Mouse (Mus musculus) G1E (cell line): ENCODE results near the gene Serpini1.

Experiments used
- CTCF ChIP-seq: IDR thresholded peaks from 2 replicates; pipeline ENCODE4 v1.5.1; 2012; ENCODE audit warnings: low read depth, low read length, inconsistent platforms, mixed read lengths
- GATA1 ChIP-seq: IDR thresholded peaks from 2 replicates; pipeline ENCODE4 v1.6.1; 2012; ENCODE audit warnings: borderline replicate concordance, low read length, inconsistent platforms, mixed read lengths

DNA sequence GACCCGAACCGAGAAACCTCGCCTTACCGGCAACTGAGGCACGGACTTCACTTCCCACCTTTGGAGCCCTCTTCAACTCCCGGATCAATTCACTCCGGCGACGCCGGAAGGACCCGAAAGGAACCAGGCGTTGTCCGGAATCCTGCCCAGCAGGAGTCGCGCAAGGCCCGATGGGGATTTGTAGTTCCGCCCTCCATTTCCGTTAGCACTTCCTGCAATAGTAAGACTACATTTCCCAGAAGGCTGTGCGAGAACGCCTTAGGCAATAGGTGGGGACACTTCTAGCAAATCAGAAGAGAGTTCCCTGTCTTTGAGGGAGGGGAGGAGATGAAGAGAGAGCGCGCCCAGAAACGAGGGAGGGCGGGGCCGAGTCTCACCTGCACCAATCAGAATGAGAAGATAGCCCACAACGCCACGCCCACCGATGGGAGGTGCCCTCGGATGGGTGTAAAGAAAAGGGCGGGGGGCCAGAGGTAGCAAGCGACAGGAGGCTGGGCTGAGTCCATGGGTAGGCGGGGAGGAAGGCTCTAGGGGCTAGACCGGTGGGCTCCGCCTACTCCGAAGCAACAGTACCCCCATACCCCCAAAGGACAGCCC, 554 bp upstream of the Serpini1 start, which contains the start of gene Pdcd10:
- no peak for TF ChIP-seq CTCF
- no peak for TF ChIP-seq GATA1
